Comparison of ENCODE assay signal across 12 mouse cellular contexts in genomic region chr9:56554096-56554495, GRCm38 (mm10).
A peak's percentile ranks its signal among the peaks of the same experiment; 100 is the strongest.
DNase-seq lines count a peak whose midpoint lies in the region; ATAC-seq and TF ChIP-seq lines count a peak whose summit lies in the region.
"Had no signal": no experiment of that assay in that cellular context is flagged by ENCODE, and none has a peak within 500 bp of the region (broad histone marks: within the 10 kb centered on the region; RNA-seq: fewer than 3 reads in every experiment).

No protein-coding gene starts in this region.

- peaks cover 20% of the 10 kb centered on the region for H3K4me1 ChIP-seq in hindbrain, postnatal 0 days (ENCODE audit: insufficient read depth, low read length)

- no peaks in the 10 kb centered on the region for H3K27me3 ChIP-seq in hindbrain, postnatal 0 days (ENCODE audit: insufficient read depth, low read length)
- H3K27me3 ChIP-seq: heart, embryonic 12.5 days; Patski had no signal

- no peaks in the 10 kb centered on the region for H3K36me3 ChIP-seq in hindbrain, postnatal 0 days (ENCODE audit: insufficient read depth, low read length)
- H3K36me3 ChIP-seq: heart, embryonic 12.5 days; limb, embryonic 12.5 days had no signal

- peak overlapping the region; percentile 74 for H3K27ac ChIP-seq in hindbrain, postnatal 0 days
- H3K27ac ChIP-seq: limb, embryonic 12.5 days had no signal

- intact Hi-C loops in gastrocnemius, postnatal 36 days (cut with DNase I), result loop anchor here (5.0 kb wide), 1 partner anchor 437 kb away; no protein-coding TSS in a partner anchor

- ATAC-seq in hindbrain, postnatal 0 days, result peak; percentile 51
- ATAC-seq: Patski had no signal

- no peak overlapping the region for H3K4me3 ChIP-seq in hindbrain, postnatal 0 days (ENCODE audit: low read length)
- H3K4me3 ChIP-seq: heart, embryonic 12.5 days; limb, embryonic 12.5 days had no signal

- H3K4me2 ChIP-seq in hindbrain, postnatal 0 days (ENCODE audit: low read depth, low read length), result no peak overlapping the region
- H3K4me2 ChIP-seq: heart, embryonic 12.5 days; limb, embryonic 12.5 days; lung, embryonic 14.5 days had no signal

- H3K9ac ChIP-seq in hindbrain, postnatal 0 days (replicated peaks; ENCODE audit: low read length), result no peak overlapping the region
- H3K9ac ChIP-seq: heart, embryonic 12.5 days; limb, embryonic 12.5 days; lung, embryonic 14.5 days had no signal

- DNase-seq in embryo, embryonic 11 days, result peak; percentile 34
- no peak for DNase-seq in embryo, embryonic 9.5 days (ENCODE audit: extremely low spot score)
- peak; percentile 74 for DNase-seq in MN1 (ENCODE audit: low spot score)
- DNase-seq in cerebellum, postnatal 14 days, result peak; percentile 81
- DNase-seq in hindbrain, postnatal 0 days (ENCODE audit: low spot score), result peak; percentile 76
- DNase-seq in ovary, postnatal 10 days (ENCODE audit: low spot score), result no peak
- no peak for DNase-seq in gastrocnemius, postnatal 36 days
- no peak for DNase-seq in kidney, postnatal 25 days
- DNase-seq: lung, embryonic 14.5 days had no signal

- TF ChIP-seq CTCF in hindbrain, postnatal 0 days (IDR thresholded peaks at IDR 0.05; ENCODE audit: low read depth), result no peak

- H3K9me3 ChIP-seq in hindbrain, postnatal 0 days (ENCODE audit: low read length), result no peaks in the 10 kb centered on the region
- H3K9me3 ChIP-seq: heart, embryonic 12.5 days; limb, embryonic 12.5 days had no signal

- WGBS in hindbrain, postnatal 0 days, result 56% methylated on average over 6 of the region's 6 CpGs

Comparison
In these comparisons a context has a peak if more than half of its experiments do, and no peak if none do; other contexts are left out.
1. DNase-seq: peak in embryo, embryonic 11 days (single experiment), MN1 (single experiment), cerebellum, postnatal 14 days (2 of 2) and hindbrain, postnatal 0 days (single experiment); none in embryo, embryonic 9.5 days (single experiment), ovary, postnatal 10 days (single experiment), gastrocnemius, postnatal 36 days (0 of 2) and kidney, postnatal 25 days (0 of 2).